Mouse (Mus musculus) lung, postnatal 36 days (tissue): ENCODE measurements around the gene Evx2.

Source experiments
- DNase-seq: peaks from one replicate; pipeline ENCODE4 v3.0.0; 2022; ENCODE audit warnings: mixed read lengths

Evx2 gene

DNA sequence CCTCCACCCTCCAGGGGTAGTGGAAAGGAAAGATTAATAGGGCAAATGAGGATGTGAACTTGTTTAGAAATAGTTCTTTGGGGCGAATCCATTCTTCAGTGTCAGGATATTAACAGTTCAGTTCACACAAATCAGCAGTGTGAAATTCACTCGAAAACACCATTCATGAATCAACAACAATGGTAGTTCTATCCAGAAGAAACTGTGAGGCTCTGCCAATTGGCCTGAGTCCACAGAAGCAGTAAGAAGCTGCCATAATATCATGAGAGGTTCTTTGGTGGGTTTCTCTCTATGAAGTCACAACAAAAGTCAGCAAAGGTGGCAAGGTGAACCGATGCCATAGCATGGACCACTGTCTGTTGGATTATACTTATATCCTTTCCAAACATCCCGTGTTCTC, 48.0 kb downstream of the Evx2 start:
- DNase-seq = no peak

DNA sequence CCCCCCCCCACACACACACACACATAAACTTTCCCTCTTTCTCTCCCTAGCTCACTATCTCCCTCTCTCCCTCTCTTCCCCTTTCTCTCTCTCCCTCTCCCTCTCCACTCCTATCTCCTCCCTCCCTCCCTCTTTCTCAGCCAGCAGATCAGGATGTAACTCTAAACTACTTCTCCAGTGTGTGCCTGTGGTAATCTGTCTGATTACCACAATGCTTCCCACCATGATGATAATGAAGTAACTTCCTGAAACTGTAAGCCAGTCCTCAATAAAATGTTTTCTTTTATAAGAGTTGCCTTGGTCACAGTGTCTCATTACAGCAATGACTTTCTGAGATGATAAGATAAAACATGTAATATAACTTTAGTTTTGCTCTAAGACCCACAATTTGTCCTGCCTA, 50.0 kb downstream of the Evx2 start:
- DNase-seq = no peak

DNA sequence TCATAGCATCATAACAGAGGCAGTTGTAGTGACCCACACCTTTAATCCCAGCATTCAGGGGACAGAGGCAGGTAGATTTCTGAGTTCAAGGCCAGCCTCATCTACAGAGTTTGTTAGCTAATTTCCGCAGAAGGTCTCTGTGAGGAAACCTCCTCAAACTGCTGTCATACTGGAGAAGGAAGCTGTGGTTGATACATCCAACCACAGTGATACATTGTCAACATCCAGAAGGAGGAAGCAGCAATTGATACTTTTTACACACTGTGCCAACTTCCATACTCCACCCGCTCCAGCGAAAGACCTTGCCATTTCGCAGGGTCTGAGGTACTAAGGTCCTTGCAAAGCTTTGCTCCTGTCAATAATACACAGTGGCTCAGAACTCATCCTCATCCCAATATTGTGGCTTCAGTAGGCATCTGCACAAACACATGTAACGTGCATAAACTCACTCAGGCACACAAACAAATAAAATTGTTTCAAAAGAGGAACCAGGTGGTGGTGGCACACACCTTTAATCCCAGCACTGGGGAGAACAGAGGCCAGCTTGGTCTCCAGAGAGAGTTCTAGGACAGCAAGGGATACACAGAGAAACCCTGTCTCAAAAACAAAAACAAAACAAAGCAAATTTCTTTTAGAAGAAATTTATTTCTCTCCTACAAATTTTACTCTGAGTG, 53.1 kb downstream of the Evx2 start:
- DNase-seq = peak; percentile 20

DNA sequence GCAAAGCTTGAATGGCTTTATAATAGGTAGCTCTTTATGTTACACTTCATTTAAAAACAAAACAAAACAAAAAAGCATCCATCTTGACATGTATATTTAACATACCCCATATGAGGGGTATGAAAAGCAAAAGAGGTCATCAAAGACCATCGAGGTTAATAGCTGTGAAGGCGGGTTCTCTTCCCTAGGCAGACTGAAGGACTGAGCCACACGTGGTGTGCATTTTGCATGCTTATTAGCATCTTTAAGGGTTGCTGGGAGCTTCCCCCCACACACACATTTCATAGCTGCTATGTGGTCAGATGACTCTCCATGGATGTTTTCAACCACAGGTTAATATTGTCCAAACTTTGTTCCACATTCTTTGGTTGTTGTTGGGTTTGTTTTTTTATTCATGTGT, 55.3 kb downstream of the Evx2 start:
- DNase-seq = no peak
